Mouse (Mus musculus): Measurements from ENCODE around the gene Mamdc2.

DNA sequence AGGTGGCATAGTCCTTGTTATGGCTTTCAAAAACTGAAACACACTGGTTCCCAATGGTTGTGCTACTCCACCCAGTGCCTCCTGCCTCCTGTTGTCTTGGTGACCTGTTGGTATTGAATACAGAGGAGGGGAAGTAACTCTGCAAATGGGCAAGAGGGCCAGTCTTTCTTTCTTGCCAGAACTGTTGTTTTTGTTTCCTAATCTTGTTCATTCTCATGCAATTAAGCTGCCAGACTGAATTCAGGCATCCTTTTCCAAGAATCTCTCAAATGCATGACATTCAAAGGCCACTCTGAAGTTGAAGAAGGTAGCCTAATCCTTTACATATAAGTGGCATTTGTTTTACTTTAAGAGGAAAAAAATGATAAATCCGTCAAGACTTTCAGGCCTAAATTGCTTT, 19.6 kb upstream of the Mamdc2 start:
- TF ChIP-seq POLR2A (IDR thresholded peaks at IDR 0.05; ENCODE audit: borderline replicate concordance, low read depth, low read length) = no peak
- no peak for TF ChIP-seq CTCF (IDR thresholded peaks at IDR 0.05; ENCODE audit: low read depth, low read length)
